Mouse (Mus musculus) cerebellum, postnatal 10 days (tissue): ENCODE data around the gene Ift122.
"Not testable (repeated sequence)": the region's sequence is repeated elsewhere in the genome, so short reads cannot be mapped to it uniquely, and the experiment has no call there.

Experiments
- DNase-seq, 2 experiments: peaks; one replicate each; pipeline ENCODE4 v3.0.0; 2021; ENCODE audit warnings: mixed read lengths in 2 of 2

Ift122 gene

DNA sequence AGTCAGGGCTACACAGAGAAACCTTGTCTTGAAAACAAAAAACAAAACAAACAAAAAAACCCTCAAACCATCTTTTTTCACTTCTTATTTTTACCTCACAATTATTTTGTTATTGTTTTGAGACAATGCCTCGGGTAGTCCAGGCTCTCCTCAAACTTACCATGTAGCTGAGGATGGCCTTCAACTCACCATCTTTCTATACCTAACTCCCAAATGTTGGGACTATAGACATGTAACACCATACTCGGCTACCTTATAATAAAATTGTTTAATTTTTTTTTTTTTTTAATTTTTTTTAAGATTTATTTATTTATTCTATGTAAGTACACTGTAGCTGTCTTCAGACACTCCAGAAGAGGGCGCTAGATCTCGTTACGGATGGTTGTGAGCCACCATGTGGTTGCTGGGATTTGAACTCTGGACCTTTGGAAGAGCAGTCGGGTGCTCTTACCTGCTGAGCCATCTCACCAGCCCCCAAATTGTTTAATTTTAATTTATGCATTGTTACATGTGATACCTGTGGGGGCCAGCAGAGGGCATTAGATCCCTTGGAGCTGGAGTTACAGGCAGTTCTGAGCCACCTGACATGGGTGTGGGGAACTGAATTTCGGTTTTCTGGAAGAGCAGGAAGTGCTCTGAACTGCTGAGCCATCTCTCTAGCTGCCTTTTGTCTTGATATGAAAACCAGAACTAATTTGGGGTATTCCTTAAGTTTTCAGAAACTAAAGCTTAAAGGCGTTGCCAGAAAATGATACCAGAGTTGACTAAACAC, 6.4 kb upstream of the Ift122 start:
- DNase-seq = peak; percentile 78 to 85

DNA sequence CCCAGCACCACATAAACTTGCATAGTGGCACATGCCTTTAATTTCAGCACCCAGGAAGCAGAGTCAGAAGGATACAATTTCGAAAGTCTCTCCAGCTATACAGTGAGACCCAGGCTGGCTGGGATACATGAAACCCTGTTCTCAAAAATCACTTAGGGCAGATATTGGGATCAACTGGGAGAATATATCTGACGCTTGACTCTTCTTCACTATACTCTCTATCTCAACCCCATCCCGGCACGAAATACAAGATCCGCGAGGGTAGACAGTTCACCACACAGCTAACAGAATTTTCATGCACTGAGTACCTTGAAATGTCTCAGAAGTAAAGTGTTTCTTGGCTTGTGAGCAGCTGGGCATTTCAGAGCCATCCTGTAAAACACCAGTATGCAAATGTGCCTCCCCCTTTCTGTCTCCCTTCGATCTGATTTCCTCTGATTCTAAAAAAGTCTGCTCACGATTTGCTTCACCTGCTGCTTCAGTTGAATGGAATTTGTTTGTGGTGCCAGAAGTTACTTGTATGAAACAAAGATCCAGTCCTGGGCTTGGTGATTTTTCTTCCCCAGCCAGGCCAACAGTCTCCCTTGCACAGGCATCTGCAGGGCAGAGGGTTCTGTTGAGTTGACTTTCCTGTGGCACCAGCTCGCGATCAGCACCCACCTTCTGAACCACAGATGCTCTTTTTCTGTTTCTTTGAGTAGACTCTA, 4.5 kb upstream of the Ift122 start:
- no peak for DNase-seq

DNA sequence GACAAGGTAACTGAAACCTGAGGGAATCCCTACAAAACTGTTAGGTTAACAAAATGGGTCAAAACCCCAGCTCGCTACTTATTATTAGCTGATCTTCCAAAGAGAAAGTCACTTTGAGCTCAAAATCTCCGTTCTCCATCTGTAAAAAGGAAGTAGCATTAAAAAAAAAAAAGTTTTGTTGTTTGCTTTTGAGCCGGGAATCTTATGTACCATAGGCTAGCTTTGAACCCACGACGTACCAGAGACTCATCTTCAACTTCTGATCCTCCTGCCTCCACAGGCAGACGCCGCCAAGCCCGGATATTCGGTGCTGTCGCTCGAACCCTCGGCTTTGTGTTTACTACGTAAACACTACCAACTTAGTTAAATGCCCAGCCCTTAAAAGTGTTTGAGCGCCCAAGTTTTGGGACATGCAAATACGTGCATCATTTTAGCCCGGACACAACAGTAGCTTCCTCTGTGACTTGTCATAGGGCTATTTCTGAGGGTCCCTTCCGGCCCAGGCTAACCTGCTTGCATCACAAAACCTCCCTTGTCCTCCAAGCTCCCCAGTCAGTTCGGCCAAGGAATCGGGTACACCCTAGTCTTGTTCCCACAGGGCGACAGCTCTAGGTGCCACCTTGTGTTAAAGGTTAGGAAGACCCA, 702 bp upstream of the Ift122 start:
- peak; percentile 22 to 23 for DNase-seq

DNA sequence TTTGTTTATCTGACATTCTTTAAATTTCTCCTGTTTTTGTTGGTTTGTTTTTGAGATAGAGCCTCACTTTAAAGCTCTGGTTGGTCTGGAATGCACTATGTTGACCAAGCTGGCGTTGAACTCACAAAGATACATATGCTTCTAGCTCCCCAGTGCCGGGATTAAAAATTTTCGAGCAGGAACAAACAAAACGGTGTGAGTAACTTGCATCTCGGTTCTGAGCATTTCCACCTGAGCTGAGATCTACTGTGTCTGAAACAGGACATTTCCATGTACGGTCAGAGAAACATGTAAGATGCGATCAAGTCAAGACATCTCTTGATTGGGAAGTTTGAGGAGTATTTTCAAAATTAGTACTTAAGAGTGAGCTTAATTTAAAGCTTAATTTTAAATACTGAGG, 715 bp downstream of the Ift122 start:
- DNase-seq = no peak

DNA sequence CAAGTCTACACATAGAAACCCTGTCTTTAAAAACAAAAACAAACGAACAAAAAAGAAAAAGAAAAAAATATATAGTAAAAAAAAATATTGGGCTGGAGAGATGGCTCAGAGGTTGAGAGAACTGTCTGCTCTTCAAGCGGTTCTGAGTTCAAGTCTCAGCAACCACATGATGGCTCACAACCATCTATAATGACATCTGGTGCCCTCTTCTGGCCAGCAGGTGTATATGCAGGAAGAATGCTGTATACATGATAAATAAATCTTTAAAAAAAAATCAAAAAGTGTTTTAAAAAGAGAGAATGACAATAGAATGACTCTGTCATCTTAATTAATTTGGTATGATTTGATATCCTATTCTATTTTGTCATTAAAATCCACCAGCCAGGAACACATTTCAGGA, 1.2 kb downstream of the Ift122 start:
- DNase-seq = peak; percentile 30 to 43

DNA sequence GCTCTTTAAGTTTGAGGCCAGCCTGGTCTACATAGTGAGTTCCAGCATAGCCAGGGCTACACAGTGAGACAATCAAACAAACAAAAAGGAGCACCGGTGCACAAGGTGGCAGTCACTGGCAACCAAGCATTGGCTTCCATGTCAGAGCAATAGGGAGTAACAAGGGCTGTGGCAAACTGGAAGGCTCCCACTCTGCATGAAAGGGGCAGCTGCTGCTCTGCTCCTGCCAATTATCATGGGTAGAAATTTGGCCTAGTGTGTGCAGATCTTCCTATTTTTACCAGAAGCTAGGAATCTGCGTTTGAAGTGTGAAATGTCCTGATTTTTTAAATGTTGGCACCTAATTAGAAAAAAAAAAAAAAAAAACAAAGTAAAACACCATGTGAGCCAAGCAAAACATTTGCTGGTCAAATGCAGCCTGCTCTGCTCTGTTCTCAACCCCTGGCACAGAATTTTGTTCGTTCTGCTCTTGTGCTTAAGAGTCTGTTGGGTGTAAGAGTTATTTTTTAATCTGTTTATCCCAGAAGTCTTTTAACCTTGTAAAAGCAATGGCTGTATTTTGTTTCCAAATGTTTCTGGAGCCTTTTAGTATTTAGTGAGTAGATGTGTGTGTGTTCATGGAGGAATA, 2.6 kb downstream of the Ift122 start:
- DNase-seq = peak; percentile 35 to 41

DNA sequence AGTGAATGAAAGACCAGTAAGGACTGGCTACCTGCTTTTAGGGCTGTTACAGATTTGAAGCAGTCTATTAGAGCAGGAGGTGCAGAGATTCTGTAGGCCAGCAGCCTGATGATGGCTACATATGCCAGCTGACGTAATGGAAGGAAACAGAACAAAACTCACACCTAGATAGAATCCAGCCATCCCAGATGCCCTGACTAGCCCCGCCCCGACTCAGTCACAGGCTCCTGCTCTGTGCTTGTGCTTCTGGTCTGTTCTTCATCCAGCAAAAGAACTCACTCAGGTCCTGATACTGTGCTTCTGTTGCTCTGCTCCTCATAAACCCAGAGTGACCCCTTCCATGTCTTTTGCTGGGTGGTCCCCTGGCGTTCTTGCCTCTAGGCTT, 3.1 kb downstream of the Ift122 start:
- peak in 1 of 2 experiments; percentile 15 for DNase-seq

DNA sequence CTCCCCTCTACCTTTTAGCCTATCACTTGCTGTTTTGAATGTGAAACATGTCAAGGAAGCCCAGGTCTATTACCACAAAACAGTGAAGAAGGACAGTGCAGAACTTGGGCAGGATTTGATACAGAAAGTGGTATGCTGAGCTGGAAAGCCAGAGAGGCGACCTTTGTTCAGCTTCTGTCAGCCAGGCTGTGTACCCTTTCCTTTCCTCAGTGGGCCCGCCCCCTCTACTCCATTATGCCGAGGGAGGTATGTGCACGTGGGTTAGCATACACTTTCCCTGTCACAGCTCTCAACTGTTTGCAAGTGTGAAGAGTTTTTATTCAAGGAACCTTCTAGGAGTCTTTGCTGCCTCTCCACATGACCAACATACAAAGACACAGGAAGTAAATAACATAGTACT, 6.0 kb downstream of the Ift122 start:
- no peak for DNase-seq

DNA sequence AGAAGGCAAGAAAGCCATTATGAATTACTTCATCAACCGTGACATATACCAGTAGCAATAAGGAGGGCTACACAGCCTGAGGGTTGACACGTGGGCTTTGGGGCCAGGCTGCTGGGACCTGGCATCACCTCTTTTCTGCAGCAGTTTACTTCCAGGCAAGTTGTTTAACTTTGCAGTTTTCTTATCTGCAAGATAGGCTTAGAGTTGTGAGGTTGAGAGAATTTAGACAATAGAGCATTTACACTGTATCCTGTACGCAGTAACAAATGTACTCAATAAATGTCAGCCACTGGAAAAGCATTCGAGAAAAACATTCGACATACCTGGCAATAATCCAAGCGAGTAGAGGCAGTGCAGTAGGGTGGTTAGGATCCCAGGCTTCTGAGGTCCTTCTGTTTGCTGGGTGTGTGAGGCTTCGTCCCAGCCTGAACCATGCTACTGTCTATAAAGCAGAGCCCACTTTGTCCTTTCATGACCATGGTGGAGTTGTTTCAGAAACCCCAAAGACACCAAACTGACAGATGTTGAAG, 6.8 kb downstream of the Ift122 start:
- no peak for DNase-seq

DNA sequence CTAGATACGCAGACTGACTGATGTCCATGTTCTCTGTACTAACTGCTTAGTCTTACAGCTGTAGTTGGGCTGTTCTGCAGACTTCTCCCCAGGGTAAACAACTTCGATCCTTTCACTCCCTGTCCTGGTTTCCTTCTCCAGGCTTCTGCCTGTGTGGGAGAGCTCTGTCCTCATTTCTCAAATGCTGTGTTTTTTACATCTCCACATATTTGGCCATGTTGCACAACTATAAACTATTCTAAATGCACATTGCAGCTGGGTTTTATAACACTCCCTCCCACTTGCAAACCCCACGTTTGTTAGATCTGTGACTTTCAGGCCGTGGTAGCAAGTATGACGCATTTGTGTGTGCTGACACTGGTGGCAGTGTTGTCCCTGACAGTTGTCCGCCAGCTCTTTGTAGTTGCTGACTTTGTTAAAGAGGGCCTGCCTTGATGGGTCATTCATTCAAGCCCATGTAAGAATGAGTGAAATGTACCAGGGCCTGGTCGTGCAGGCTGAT, 10.1 kb downstream of the Ift122 start:
- no peak for DNase-seq

DNA sequence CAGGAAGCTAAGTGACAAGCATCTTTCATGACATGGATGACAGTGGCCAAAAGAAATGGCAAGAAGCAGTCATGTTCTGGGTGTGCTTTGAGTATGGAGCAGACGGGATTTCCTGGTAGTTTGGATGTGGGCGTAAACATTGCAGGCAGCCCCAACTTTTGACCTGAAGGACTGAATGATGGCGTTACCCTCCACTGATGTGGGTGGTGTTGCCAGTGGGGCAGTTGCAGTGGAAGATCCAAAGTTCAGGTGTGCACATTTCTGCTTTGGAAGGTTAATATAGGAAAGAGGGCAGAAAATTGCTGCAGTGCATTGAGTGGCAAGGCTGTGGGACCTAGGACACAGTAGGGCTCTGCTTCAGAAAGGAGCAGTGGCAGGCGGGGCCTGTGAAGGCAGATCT, 12.0 kb downstream of the Ift122 start:
- no peak for DNase-seq

DNA sequence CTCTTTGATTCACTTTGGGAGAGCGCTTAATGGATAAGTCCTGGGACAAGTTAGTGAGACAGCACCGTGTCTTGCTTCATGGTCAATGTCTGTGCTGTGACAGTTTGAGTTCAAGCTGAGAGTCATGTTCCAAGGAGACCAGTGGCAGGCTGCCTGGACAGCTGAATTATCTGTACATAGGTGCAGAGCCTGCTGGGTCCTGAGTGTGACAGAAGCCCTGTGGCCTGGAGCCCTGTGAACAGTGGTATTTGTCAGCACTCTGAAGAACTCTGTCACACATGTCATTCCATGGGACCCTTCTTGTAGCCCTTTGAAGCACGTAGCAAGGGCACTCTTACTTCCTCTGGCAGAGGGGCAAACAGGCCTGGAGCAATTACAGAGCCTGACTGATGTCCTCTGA, 13.9 kb downstream of the Ift122 start:
- not testable (repeated sequence) for DNase-seq

DNA sequence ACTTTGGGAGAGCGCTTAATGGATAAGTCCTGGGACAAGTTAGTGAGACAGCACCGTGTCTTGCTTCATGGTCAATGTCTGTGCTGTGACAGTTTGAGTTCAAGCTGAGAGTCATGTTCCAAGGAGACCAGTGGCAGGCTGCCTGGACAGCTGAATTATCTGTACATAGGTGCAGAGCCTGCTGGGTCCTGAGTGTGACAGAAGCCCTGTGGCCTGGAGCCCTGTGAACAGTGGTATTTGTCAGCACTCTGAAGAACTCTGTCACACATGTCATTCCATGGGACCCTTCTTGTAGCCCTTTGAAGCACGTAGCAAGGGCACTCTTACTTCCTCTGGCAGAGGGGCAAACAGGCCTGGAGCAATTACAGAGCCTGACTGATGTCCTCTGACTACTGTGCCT, 18.0 kb downstream of the Ift122 start:
- not testable (repeated sequence) for DNase-seq

DNA sequence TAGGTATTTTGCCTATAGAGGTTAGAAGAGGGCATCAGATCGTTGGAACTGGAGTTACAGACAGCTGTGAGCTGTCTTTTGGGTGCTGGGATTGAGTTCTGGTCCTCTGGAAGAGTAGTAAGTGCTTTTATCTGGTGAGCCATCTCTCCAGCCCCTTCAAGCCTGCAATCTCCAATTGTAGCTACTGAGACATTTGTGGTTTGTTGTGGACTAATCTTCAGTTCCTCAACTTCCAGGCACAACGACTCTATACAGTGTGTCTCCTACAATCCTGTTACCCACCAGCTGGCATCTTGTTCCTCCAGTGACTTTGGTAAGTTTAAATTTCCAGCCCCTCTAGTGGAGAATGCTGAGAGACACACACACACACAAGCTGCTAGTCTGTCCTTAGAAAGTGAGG, 24.0 kb downstream of the Ift122 start:
- DNase-seq = no peak

DNA sequence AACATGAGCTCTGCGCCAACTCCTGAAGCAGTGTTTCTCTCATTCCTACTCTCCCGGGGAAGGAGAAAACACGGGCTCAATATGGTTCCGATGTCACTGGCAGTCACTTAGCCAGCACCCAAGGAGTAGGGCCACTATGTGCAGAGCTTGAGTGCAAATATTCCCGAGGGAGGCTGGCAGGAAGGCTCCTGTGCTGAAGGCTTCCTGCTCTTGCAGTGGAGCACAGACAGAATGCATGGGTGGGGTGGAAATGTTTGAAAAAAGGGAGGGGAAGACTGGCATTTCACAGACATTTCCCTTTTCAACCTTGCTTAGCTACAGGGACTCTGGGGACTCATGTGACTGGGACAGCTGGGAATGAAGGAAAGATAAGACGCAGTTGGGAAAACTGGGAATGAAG, 25.4 kb downstream of the Ift122 start:
- no peak for DNase-seq

DNA sequence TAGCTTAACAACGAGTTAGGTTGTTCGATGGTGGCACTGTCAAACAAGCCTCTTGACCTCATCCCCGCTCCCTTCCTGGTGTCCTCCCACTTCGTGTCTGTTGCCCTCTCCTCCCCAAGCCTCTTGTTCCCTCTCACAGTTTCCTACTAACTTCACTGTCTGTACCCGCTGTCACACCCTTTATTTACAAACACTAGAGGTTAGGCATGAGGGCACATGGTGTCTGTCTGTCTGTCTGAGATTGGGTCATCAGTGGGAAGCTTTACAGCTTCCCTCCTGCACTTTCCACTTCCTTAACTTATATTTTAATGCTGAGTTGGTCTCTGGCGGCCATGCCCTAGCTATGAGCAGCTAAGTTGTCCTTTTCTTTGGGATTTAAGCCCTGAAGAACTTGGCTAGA, 26.5 kb downstream of the Ift122 start:
- DNase-seq = no peak

DNA sequence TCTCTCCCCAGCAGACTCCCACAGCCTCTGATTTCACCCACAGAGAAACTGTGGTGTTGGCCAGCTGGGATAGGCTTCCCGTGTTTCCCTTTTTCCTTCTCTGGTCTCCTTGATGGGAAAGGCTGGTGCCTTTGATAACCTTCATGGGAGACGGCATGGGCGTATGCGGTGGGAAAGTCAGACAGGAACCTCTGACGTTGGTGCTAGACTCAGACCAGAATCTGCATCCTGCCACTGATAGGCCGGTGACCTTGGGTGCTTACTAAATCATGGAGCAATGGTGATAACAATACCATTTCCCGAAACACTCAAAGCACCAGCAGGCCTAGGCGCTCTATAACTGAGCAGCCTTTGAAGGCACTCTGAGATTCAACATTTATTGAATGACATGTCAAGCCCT, 27.5 kb downstream of the Ift122 start:
- no peak for DNase-seq

DNA sequence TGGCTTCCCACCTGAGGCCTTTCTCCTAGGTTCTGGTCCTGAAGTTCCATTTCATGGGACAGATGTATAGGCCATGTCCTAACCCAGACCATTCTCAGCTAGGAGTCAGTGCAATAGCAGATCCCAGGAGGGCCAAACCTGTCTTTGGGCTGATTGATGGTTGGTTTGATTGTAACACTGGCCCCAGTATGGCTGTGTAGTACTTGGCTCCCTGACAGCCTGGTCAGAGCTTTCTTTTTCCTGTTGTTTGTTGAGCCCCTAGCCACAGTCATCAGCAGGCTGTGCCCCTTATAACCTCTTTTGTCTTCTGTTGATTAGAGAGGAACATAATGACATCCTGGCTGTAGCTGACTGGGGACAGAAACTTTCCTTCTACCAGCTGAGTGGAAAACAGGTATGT, 30.7 kb downstream of the Ift122 start:
- no peak for DNase-seq

DNA sequence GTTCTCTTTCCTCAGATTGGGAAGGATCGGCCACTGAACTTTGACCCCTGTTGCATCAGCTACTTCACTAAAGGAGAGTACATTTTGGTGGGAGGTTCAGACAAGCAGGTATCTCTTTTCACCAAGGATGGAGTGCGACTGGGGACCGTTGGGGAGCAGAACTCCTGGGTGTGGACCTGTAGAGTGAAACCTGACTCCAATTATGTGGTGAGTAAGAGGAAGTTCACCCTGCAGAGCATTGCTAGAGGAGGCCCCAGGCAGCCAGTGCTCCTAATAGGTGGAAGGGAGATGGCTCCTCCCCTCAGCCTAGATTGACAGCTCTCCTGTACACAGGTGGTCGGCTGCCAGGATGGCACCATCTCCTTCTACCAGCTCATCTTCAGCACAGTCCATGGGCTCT, 33.6 kb downstream of the Ift122 start:
- no peak for DNase-seq

DNA sequence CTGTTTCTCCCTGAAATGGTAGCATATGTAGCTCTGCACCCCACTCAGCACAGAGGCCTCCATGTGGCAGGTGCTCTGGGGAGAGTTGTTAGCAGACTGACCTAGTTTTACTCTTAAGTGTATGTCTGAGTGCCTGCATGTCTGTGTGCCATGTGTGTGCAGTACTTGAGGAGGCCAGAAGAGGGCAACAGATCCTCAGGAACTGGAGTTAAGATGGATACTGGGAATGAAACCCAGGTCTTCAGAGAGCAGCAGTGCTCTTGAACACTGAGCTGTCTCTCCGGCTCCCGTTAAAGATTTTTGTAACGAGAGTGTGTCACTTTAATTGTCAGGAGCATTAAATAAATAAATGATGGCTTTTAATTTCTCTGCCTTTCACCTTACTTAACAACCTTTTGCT, 35.0 kb downstream of the Ift122 start:
- peak; percentile 50 to 64 for DNase-seq

DNA sequence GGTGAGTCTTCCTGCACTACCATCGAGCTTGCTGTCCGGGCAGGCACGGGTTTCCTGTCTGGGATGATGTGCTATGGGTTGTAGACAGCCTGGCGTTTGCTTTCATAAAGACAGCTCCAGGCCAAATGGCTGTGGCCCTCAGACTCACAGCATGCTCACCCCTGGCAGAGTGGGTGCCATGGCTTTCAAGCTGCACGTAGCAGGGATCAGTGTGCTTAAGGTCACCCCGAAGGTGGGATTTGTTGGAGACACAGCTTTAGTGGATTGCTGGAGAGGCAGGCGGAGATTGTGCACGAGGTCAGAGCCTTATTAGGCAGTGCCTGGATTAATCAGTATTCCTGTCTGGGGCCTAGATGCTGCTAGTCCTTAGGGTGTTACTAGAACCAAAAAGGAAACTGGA, 37.3 kb downstream of the Ift122 start:
- DNase-seq = no peak

DNA sequence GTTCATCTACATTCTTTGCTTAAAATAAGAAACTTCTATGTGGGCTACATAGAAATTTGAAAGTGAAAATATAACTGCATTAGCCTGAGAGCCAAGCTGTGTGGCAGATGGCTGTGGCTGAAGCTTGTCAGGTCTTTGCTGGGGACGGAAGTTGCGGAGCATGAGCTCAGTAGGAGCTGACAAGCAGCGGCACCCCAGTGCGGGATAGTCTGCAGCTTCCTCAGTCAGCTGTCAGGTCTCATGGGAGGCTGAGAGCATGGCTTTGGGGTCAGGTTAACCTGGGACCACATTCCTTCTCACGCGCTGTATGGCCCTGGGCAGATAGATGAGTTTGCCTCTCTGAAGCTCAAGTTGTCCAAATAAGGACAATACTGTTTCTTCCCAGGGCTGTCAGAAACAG, 37.8 kb downstream of the Ift122 start:
- peak; percentile 43 to 47 for DNase-seq

DNA sequence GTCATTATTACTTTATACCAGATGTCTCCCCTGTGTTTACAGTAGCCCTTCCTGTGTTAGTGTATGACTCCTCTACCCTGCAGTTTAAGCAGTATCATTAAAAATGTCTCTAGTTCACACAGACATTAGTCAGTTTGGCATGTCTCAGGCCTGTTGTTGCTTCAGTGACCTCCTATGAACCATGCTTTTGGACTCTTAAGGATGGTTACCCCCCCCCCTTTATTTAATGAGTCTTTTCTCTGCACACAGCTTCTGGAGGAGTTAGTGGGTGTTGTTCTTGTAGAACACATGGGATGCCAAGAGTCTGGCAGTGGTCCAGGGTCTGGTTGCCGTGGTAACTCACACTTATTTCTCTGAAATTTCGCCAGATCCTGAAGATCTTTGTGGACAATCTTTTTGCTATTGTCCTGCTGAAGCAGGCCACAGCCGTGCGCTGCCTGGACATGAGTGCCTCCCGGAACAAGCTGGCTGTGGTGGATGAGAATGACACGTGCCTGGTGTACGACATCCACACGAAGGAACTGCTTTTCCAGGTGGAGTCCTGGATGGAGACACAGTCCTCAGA, 38.3 kb downstream of the Ift122 start:
- DNase-seq = peak; percentile 81
